Comparison of ENCODE assay signal across 7 mouse cellular contexts in the genomic region with DNA sequence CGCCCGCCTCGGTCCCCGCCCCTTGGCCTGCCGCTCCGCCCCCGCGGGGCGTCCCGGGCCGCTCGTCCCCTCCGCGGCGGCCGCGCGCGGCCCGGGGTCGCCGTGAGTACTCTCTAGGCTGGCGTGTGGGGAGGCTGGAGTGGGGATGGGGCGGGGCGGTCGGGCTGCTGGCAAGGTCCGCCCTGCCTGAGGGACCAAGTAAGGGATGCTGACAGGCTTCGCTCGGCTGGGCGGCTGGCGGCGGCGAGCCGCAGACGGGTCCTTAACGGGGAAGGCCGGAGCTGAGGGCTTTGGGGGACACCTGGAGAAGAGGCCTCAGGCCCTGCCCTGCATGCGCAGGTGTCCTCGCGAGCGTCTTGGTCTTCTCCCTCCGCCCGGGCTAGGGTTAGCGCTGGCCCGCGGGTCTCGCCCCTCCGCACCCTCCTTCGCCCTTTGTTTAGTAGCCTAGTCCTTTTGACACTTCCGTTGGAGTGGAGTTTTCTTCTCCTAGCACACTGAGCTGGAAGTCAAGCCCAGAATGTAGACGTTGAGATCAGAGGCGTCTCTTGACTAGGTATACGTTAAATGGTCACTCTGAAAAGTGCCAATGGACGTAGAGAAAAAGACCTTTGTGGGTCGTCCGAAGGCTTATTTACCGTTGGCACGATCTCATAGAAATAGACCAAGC. TPM values are rescaled to one million over a fixed set of nuclear protein-coding genes. Genes with fewer than 3 reads are reported as not detected.
DNase-seq lines count a peak whose midpoint lies in the region; ATAC-seq and TF ChIP-seq lines count a peak whose summit lies in the region.

No protein-coding gene starts in this region.

- TF ChIP-seq CTCF in lung, adult 2 months (IDR thresholded peaks at IDR 0.05; ENCODE audit: insufficient read depth, low read length): no peak

- H3K27me3 ChIP-seq in liver, embryonic 16.5 days (ENCODE audit: control insufficient read depth, insufficient read depth, low read depth, low read length): no peaks in the 10 kb centered on the region; the same call in 1 of the 2 replicates
- no peaks in the 10 kb centered on the region for H3K27me3 ChIP-seq in stomach, embryonic 15.5 days (replicated peaks)

- H3K27ac ChIP-seq in liver, embryonic 16.5 days (ENCODE audit: low read length): peak overlapping the region; percentile 63; the same call in 1 of the 2 replicates
- H3K27ac ChIP-seq in stomach, embryonic 15.5 days: peak overlapping the region; percentile 92

- no peaks in the 10 kb centered on the region for H3K9me3 ChIP-seq in liver, embryonic 16.5 days (replicated peaks; ENCODE audit: control insufficient read depth, low read length)
- H3K9me3 ChIP-seq in stomach, embryonic 15.5 days: no peaks in the 10 kb centered on the region

- under 1% methylated on average over 53 of the region's 58 CpGs for WGBS in lung, adult 2 months
- under 1% methylated on average over 58 of the region's 58 CpGs for whole genome bisulfite sequencing in liver, embryonic 16.5 days (ENCODE audit: insufficient replicate concordance)
- under 1% methylated on average over 58 of the region's 58 CpGs for WGBS in stomach, embryonic 15.5 days

- no peaks in the 10 kb centered on the region for H3K36me3 ChIP-seq in liver, embryonic 16.5 days (ENCODE audit: control insufficient read depth, insufficient read depth)
- H3K36me3 ChIP-seq in stomach, embryonic 15.5 days: 0 out of 2 replicates have a peak, but pooled peaks cover 3% of the 10 kb centered on the region

- peak overlapping the region; percentile 79 for H3K4me3 ChIP-seq in lung, adult 2 months (replicated peaks; ENCODE audit: extremely low read depth, low read depth, low read length)
- peak overlapping the region; percentile 83 for H3K4me3 ChIP-seq in liver, embryonic 16.5 days (ENCODE audit: low read depth, low read length)
- peak overlapping the region; percentile 92 for H3K4me3 ChIP-seq in stomach, embryonic 15.5 days (replicated peaks)

- TF ChIP-seq POLR2A in lung, adult 2 months (IDR thresholded peaks at IDR 0.05; ENCODE audit: borderline replicate concordance, extremely low read depth, low read depth, low read length): no peak

- DNase-seq in lung, adult 2 months: no peak
- no peak for DNase-seq in lung, postnatal 14 days
- peak; percentile 33 for DNase-seq in c-Kit-positive CD71-positive TER-119-positive erythroid progenitor cells, embryonic 14.5 days (ENCODE audit: low spot score)
- DNase-seq in retina, postnatal 1 day: no peak

- H3K9ac ChIP-seq in liver, embryonic 16.5 days (ENCODE audit: low read depth, low read length): peak overlapping the region; percentile 80
- peak overlapping the region; percentile 92 for H3K9ac ChIP-seq in stomach, embryonic 15.5 days

- peak overlapping the region; percentile 95 for H3K4me2 ChIP-seq in liver, embryonic 16.5 days (ENCODE audit: low read depth, low read length)
- peak overlapping the region; percentile 72 for H3K4me2 ChIP-seq in stomach, embryonic 15.5 days

- peak; percentile 5; the same call in 1 of the 2 replicates for ATAC-seq in granulocyte monocyte progenitor cell, adult 5-6 weeks (replicated peaks; ENCODE audit: poor library complexity, severe bottlenecking)
- peak; percentile 4; the same call in 1 of the 2 replicates for ATAC-seq in liver, embryonic 16.5 days (ENCODE audit: low read depth)
- peak; percentile 11; the same call in 1 of the 2 replicates for ATAC-seq in stomach, embryonic 15.5 days (ENCODE audit: insufficient read depth, low FRiP score, low read depth)

- no peaks in the 10 kb centered on the region; the same call in 1 of the 2 replicates for H3K4me1 ChIP-seq in lung, adult 2 months (ENCODE audit: control insufficient read depth, insufficient read depth, low read length)
- H3K4me1 ChIP-seq in liver, embryonic 16.5 days (ENCODE audit: control insufficient read depth, low read depth, low read length): peaks cover 5% of the 10 kb centered on the region
- H3K4me1 ChIP-seq in stomach, embryonic 15.5 days: 0 out of 2 replicates have a peak, but pooled peaks cover 2% of the 10 kb centered on the region

RNA-seq across cellular contexts. Expression of a gene that starts 0.4 kb away (rescaled TPM):
- polyA plus RNA-seq in lung, adult 2 months (2012; rRNA removed): 23.5 and 43.6 TPM in 2 replicates
- 24.7 and 34.6 TPM in 2 replicates for total RNA-seq in granulocyte monocyte progenitor cell, adult 5-6 weeks (2014; fragmentation: Nextera tagmentation)
- total RNA-seq in granulocyte monocyte progenitor cell, adult 5-6 weeks (2017): 10.9 and 21.2 TPM in 2 replicates
- polyA plus RNA-seq in liver, embryonic 16.5 days (2015; fragmentation: Nextera tagmentation; extraction: Ambion mirVana): 3.5 and 4.3 TPM in 2 replicates
- polyA plus RNA-seq in stomach, embryonic 15.5 days (2015; fragmentation: Nextera tagmentation; extraction: Ambion mirVana): 26.3 and 27.3 TPM in 2 replicates

RNA-seq across cellular contexts. Expression of a gene that starts 38.7 kb away (rescaled TPM):
- 559 and 708 TPM in 2 replicates for polyA plus RNA-seq in lung, adult 2 months (2012; rRNA removed)
- total RNA-seq in granulocyte monocyte progenitor cell, adult 5-6 weeks (2014; fragmentation: Nextera tagmentation): 513 and 525 TPM in 2 replicates
- 1,005 and 1,006 TPM in 2 replicates for total RNA-seq in granulocyte monocyte progenitor cell, adult 5-6 weeks (2017)
- 152 and 158 TPM in 2 replicates for polyA plus RNA-seq in liver, embryonic 16.5 days (2015; fragmentation: Nextera tagmentation; extraction: Ambion mirVana)
- 989 and 1,080 TPM in 2 replicates for polyA plus RNA-seq in stomach, embryonic 15.5 days (2015; fragmentation: Nextera tagmentation; extraction: Ambion mirVana)

RNA-seq across cellular contexts. Expression of a gene that starts 39.7 kb away (rescaled TPM):
- 0.07 and 0.15 TPM in 2 replicates for polyA plus RNA-seq in lung, adult 2 months (2012; rRNA removed)
- total RNA-seq in granulocyte monocyte progenitor cell, adult 5-6 weeks (2014; fragmentation: Nextera tagmentation): not detected in 2 replicates
- not detected in 2 replicates for total RNA-seq in granulocyte monocyte progenitor cell, adult 5-6 weeks (2017)
- 0.05 TPM in 1 of 2 replicates, not detected in the other for polyA plus RNA-seq in liver, embryonic 16.5 days (2015; fragmentation: Nextera tagmentation; extraction: Ambion mirVana)
- 3.4 and 4.5 TPM in 2 replicates for polyA plus RNA-seq in stomach, embryonic 15.5 days (2015; fragmentation: Nextera tagmentation; extraction: Ambion mirVana)
